Mouse (Mus musculus) limb, embryonic 11.5 days (tissue): ENCODE results near the gene Rad54l2. TPM values are rescaled to one million over a fixed set of nuclear protein-coding genes. Genes with fewer than 3 reads are reported as not detected.
A peak's percentile ranks its signal among the peaks of the same experiment; 100 is the strongest.

ENCODE experiments used
- ATAC-seq: fragments of 200-750 bp; cut with Nextera tagmentation; 2 replicates; pipeline ENCODE4 v1.8.0; 2017; ENCODE audit warnings: low read depth; ENCODE audit not compliant: insufficient number of reproducible peaks, low FRiP score, low TSS enrichment
- DNase-seq: peaks from one replicate; pipeline ENCODE4 v3.0.0-alpha.2; 2015; ENCODE audit warnings: low spot score
- H3K27ac ChIP-seq: fragments of 300-500 bp; sonication (generic); replicated peaks from 2 replicates; pipeline ENCODE4 v1.5.1; 2014; ENCODE audit warnings: low read depth, mild to moderate bottlenecking, low read length
- H3K27me3 ChIP-seq: fragments of 300-500 bp; sonication (generic); 2 replicates; pipeline ENCODE4 v1.6.1; 2014; ENCODE audit warnings: mild to moderate bottlenecking, low read length, mixed read lengths; ENCODE audit not compliant: control insufficient read depth, insufficient read depth
- H3K36me3 ChIP-seq: fragments of 300-500 bp; sonication (generic); 2 replicates; pipeline ENCODE4 v1.6.1; 2014; ENCODE audit warnings: mild to moderate bottlenecking, low read length, moderate library complexity, mixed read lengths; ENCODE audit not compliant: control insufficient read depth, insufficient read depth
- H3K4me1 ChIP-seq: fragments of 300-500 bp; sonication (generic); 2 replicates; pipeline ENCODE4 v1.6.1; 2014; ENCODE audit warnings: low read length, mixed read lengths; ENCODE audit not compliant: control insufficient read depth, insufficient read depth
- H3K4me2 ChIP-seq: fragments of 300-500 bp; sonication (generic); 2 replicates; pipeline ENCODE4 v1.6.1; 2014; ENCODE audit warnings: low read depth, mild to moderate bottlenecking, moderate library complexity; ENCODE audit not compliant: severe bottlenecking
- H3K4me3 ChIP-seq: fragments of 300-500 bp; sonication (generic); 2 replicates; pipeline ENCODE4 v1.5.1; 2014; ENCODE audit warnings: low read depth, low read length
- H3K9ac ChIP-seq: fragments of 300-500 bp; sonication (generic); 2 replicates; pipeline ENCODE4 v1.6.1; 2014; ENCODE audit warnings: mild to moderate bottlenecking, low read length
- H3K9me3 ChIP-seq: fragments of 300-500 bp; sonication (generic); 2 replicates; pipeline ENCODE4 v1.6.1; 2016; ENCODE audit warnings: low read length; ENCODE audit not compliant: control insufficient read depth
- WGBS: fragments of 180-500 bp; shearing (Covaris S2); extraction: QIAGEN DNeasy Blood & Tissue Kit; methylation state at CpG from one replicate; pipeline ENCODE4 v1.1.7; 2014; 5-methylcytosine and 5-hydroxymethylcytosine counted together
- polyA plus RNA-seq: library from polyadenylated mRNA; unstranded; fragments of >200 nt; fragmentation: Nextera tagmentation; extraction: Ambion mirVana; gene quantifications from 2 replicates; pipeline ENCODE4 v1.2.1, GENCODE M21; 2014

Rad54l2 gene
- polyA plus RNA-seq, 1 experiment from 2014 or later, result 7.5 TPM

DNA sequence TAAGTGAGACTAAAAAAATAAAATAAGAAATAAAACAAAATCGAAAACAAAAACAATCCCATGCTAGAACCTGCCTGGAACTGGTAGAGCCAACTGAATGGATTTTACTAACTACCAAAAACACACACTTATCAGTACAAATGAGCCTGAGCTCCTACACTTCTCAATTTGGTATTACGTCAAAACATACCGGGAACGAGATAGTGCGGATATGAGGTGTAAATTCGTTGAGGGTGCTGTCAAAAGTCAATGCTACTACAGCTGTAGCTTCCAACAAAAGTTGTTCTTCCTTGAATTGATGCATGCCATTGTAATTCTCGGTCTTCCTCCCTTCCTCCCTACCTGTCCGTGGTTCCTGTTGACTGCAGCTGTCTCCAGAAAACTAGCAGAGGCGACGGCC lies 369 bp upstream of the Rad54l2 start:
- DNase-seq, result no peak
- Histone ChIP-seq H3K36me3 (no peaks in the 10 kb centered on the region), H3K4me3 (peak overlapping the region; percentile 79), H3K4me2 (peak overlapping the region; percentile 36; the same call in 1 of the 2 replicates), H3K9ac (peak overlapping the region; percentile 13), H3K4me1 (peaks cover 3% of the 10 kb centered on the region; the same call in 1 of the 2 replicates), H3K27ac (no peak overlapping the region), H3K9me3 (no peaks in the 10 kb centered on the region), H3K27me3 (no peaks in the 10 kb centered on the region)
- no peak for ATAC-seq
- 23% methylated on average over 10 of the region's 10 CpGs for WGBS

- H3K36me3 ChIP-seq, result no peaks in the 10 kb centered on the region
- H3K9ac ChIP-seq, result peak overlapping the region; percentile 95
- ATAC-seq (no peak), DNase-seq (peak; percentile 42)
- H3K9me3 ChIP-seq, result no peaks in the 10 kb centered on the region
- H3K4me1 ChIP-seq, result peaks cover 3% of the 10 kb centered on the region; the same call in 1 of the 2 replicates
- peak overlapping the region; percentile 70; the same call in 1 of the 2 replicates for H3K27ac ChIP-seq
- H3K27me3 ChIP-seq, result no peaks in the 10 kb centered on the region
- peak overlapping the region; percentile 79 for H3K4me3 ChIP-seq
- WGBS, result 9% methylated on average over 23 of the region's 23 CpGs
- H3K4me2 ChIP-seq, result peak overlapping the region; percentile 59
Measured at GRCm38 (mm10) chr9:106787979-106788811, 799 bp downstream of the Rad54l2 start.

DNA sequence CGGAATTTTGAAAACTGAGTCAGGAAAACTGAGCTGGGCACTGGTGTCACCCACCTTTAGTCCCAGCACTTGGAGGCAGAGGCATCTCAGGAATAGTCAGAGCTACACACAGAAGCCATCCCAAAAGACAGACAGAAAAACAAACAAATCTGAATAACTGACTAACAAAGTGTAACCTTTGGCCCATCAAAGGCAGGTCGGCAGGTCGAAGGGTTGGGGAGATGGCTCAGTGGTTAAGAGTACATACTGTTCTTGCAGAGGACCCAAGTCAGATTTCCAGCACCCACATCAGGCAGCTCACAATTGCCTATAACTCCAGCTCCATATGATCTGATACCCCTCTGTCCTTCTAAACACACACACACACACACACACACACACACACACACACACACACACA lies 3.8 kb downstream of the Rad54l2 start:
- H3K4me2 ChIP-seq, result no peak overlapping the region
- peaks cover 3% of the 10 kb centered on the region; the same call in 1 of the 2 replicates for H3K4me1 ChIP-seq
- DNase-seq (no peak), ATAC-seq (no peak)
- H3K36me3 ChIP-seq, result no peaks in the 10 kb centered on the region
- no peak overlapping the region for H3K4me3 ChIP-seq
- H3K9me3 ChIP-seq, result no peaks in the 10 kb centered on the region
- 89% methylated on average over 3 of the region's 3 CpGs for WGBS
- H3K9ac ChIP-seq, result no peak overlapping the region
- no peak overlapping the region for H3K27ac ChIP-seq
- H3K27me3 ChIP-seq, result no peaks in the 10 kb centered on the region

GRCm38 (mm10) chr9:106783554-106783953 lies 5.4 kb downstream of the Rad54l2 start:
- Histone ChIP-seq H3K36me3 (no peaks in the 10 kb centered on the region), H3K4me1 (peaks cover 3% of the 10 kb centered on the region; the same call in 1 of the 2 replicates), H3K9me3 (no peaks in the 10 kb centered on the region), H3K4me2 (no peak overlapping the region), H3K27ac (no peak overlapping the region), H3K9ac (no peak overlapping the region), H3K4me3 (no peak overlapping the region), H3K27me3 (no peaks in the 10 kb centered on the region)
- no peak for DNase-seq
- no peak for ATAC-seq
- 98% methylated on average over 2 of the region's 2 CpGs for WGBS

DNA sequence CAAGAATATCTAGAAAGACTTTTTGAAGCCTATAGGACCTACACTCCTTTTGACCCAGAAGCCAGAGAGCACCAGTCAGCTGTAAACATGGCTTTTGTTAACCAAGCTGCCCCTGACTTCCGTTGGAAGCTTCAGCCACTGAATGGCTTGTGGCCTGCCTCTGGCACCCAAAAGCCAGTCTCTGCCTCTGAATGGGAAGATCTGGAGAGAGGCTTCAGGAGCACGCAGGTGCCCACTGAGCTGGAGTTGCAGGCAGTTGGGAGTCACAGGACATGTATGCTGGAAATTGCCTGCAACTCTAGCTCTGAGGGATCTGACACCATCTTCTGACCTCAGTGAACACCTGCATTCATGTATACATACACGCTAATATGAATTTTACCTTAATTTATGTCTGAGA lies 8.9 kb downstream of the Rad54l2 start:
- Histone ChIP-seq H3K27ac (no peak overlapping the region), H3K27me3 (no peaks in the 10 kb centered on the region), H3K9ac (no peak overlapping the region), H3K9me3 (no peaks in the 10 kb centered on the region), H3K4me1 (no peaks in the 10 kb centered on the region), H3K4me2 (no peak overlapping the region), H3K4me3 (no peak overlapping the region), H3K36me3 (no peaks in the 10 kb centered on the region)
- DNase-seq (no peak), ATAC-seq (no peak)
- 80% methylated on average over 3 of the region's 3 CpGs for WGBS

- Histone ChIP-seq H3K9ac (no peak overlapping the region), H3K27ac (no peak overlapping the region), H3K4me2 (no peak overlapping the region), H3K36me3 (no peaks in the 10 kb centered on the region), H3K9me3 (no peaks in the 10 kb centered on the region), H3K27me3 (no peaks in the 10 kb centered on the region), H3K4me3 (no peak overlapping the region), H3K4me1 (no peaks in the 10 kb centered on the region)
- WGBS, result 90% methylated on average over 4 of the region's 4 CpGs
- ATAC-seq (no peak), DNase-seq (no peak)
Measured at GRCm38 (mm10) chr9:106778319-106778718, 10.7 kb downstream of the Rad54l2 start.

- Histone ChIP-seq H3K27ac (no peak overlapping the region), H3K4me3 (no peak overlapping the region), H3K36me3 (no peaks in the 10 kb centered on the region), H3K4me1 (no peaks in the 10 kb centered on the region), H3K4me2 (no peak overlapping the region), H3K9ac (no peak overlapping the region), H3K9me3 (no peaks in the 10 kb centered on the region), H3K27me3 (no peaks in the 10 kb centered on the region)
- DNase-seq, result no peak
- WGBS, result 91% methylated on average over 3 of the region's 3 CpGs
- ATAC-seq, result no peak
Measured at GRCm38 (mm10) chr9:106777423-106777822, 11.6 kb downstream of the Rad54l2 start.

DNA sequence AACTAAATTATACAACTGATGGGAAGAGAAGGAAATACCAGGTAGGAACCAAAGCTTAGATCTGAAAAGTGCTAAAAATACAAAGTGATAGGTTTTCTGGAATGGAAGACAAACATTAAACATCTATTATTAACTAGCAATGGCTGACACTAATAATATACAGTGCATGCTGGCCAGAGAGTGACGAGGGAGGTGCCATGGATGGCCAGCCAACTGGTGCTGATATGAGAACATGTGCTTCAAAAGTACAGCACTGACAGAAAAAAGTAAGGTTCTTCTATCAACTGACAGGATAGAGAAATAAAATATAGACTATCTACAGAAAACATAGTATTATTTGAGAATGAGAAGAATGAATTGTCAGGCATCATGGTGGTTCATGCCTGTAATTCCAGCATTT lies 12.9 kb downstream of the Rad54l2 start:
- no peak overlapping the region for H3K4me2 ChIP-seq
- no peak overlapping the region for H3K9ac ChIP-seq
- H3K4me3 ChIP-seq, result no peak overlapping the region
- 91% methylated on average over 1 of the region's 1 CpGs for WGBS
- DNase-seq, result no peak
- H3K36me3 ChIP-seq, result no peaks in the 10 kb centered on the region
- H3K4me1 ChIP-seq, result no peaks in the 10 kb centered on the region
- ATAC-seq, result no peak
- no peaks in the 10 kb centered on the region for H3K9me3 ChIP-seq
- H3K27me3 ChIP-seq, result no peaks in the 10 kb centered on the region
- no peak overlapping the region for H3K27ac ChIP-seq
